Mouse (Mus musculus): ENCODE results near the gene Ankrd52.

- TF ChIP-seq EP300 (optimal IDR thresholded peaks at IDR 0.05) (no peak), CTCF (IDR thresholded peaks at IDR 0.05; ENCODE audit: low read depth) (no peak)
Observed at GRCm38 (mm10) chr10:128336597-128336996, 40.3 kb upstream of the Ankrd52 start.
